Mouse (Mus musculus) MEL (cell line): ENCODE measurements around the gene Abhd12. TPM values are rescaled to one million over a fixed set of nuclear protein-coding genes. Genes with fewer than 3 reads are reported as not detected.

ENCODE experiments used
- DNase-seq: peaks from one replicate; pipeline ENCODE4 v3.0.0; 2011; ENCODE audit warnings: low read depth, low spot score
- H3K27ac ChIP-seq: 2 replicates; pipeline ENCODE4 v1.5.1; 2012; ENCODE audit warnings: low read depth, mild to moderate bottlenecking, control low read depth, low read length, moderate library complexity; ENCODE audit not compliant: control insufficient read depth
- H3K27me3 ChIP-seq, 2 experiments: fragments of 150-350 bp in 1 of 2; sonication (generic) in 1 of 2; 2 replicates each; pipeline ENCODE4 v1.6.1; 2012; ENCODE audit warnings: low read length in 2 of 2, mild to moderate bottlenecking in 2 of 2, improper control_type of control experiment in 1 of 2, moderate library complexity in 1 of 2; ENCODE audit not compliant: insufficient read depth in 2 of 2, control insufficient read depth in 1 of 2
- H3K36me3 ChIP-seq, 2 experiments: 2 replicates each; pipeline ENCODE4 v1.6.1; 2012 to 2014; ENCODE audit warnings: low read length in 2 of 2, improper control_type of control experiment in 1 of 2, inconsistent platforms in 1 of 2, mild to moderate bottlenecking in 1 of 2; ENCODE audit not compliant: insufficient read depth in 2 of 2, control insufficient read depth in 1 of 2
- H3K4me1 ChIP-seq, 2 experiments: fragments of 150-350 bp in 1 of 2; sonication (generic) in 1 of 2; 2 replicates each; pipeline ENCODE4 v1.6.1; 2012; ENCODE audit warnings: low read length in 2 of 2, improper control_type of control experiment in 1 of 2, mild to moderate bottlenecking in 1 of 2; ENCODE audit not compliant: insufficient read depth in 2 of 2, control insufficient read depth in 1 of 2
- H3K4me3 ChIP-seq, 2 experiments: fragments of 150-350 bp in 1 of 2; sonication (generic) in 1 of 2; 2 replicates each; pipeline ENCODE4 v1.5.1; 2012; ENCODE audit warnings: low read depth in 2 of 2, low read length in 2 of 2, mild to moderate bottlenecking in 2 of 2, moderate library complexity in 2 of 2, control low read depth in 1 of 2, improper control_type of control experiment in 1 of 2; ENCODE audit not compliant: control insufficient read depth in 1 of 2, insufficient read depth in 1 of 2
- H3K79me2 ChIP-seq: 2 replicates; pipeline ENCODE4 v1.6.1; 2012; ENCODE audit warnings: mild to moderate bottlenecking, low read length, moderate library complexity; ENCODE audit not compliant: control insufficient read depth, poor library complexity, insufficient read depth
- H3K9ac ChIP-seq: 2 replicates; pipeline ENCODE4 v1.6.1; 2012; ENCODE audit warnings: low read depth, mild to moderate bottlenecking, control low read depth, low read length, moderate library complexity; ENCODE audit not compliant: control insufficient read depth, poor library complexity, severe bottlenecking
- H3K9me3 ChIP-seq: fragments of 150-350 bp; sonication (generic); replicated peaks from 2 replicates; pipeline ENCODE4 v1.6.1; 2012; ENCODE audit warnings: mild to moderate bottlenecking, low read length, improper control_type of control experiment, moderate library complexity; ENCODE audit not compliant: insufficient read depth
- BHLHE40 ChIP-seq: IDR thresholded peaks from 2 replicates; pipeline ENCODE4 v1.6.1; 2012; ENCODE audit warnings: low read depth, mild to moderate bottlenecking, inconsistent platforms, low read length, improper control_type of control experiment, borderline replicate concordance
- CHD1 ChIP-seq: IDR thresholded peaks from 2 replicates; pipeline ENCODE4 v1.6.1; 2012; ENCODE audit warnings: low read depth, mild to moderate bottlenecking, inconsistent platforms, low read length, improper control_type of control experiment
- ETS1 ChIP-seq: IDR thresholded peaks from 2 replicates; pipeline ENCODE4 v1.6.1; 2012; ENCODE audit warnings: low read depth, mild to moderate bottlenecking, inconsistent platforms, low read length, improper control_type of control experiment, moderate library complexity
- GATA1 ChIP-seq: IDR thresholded peaks from 2 replicates; pipeline ENCODE4 v1.6.1; 2011; ENCODE audit warnings: low read depth, low read length, improper control_type of control experiment
- HCFC1 ChIP-seq: IDR thresholded peaks from 2 replicates; pipeline ENCODE4 v1.6.1; 2012; ENCODE audit warnings: low read depth, mild to moderate bottlenecking, inconsistent platforms, low read length, improper control_type of control experiment, moderate library complexity
- MAZ ChIP-seq: IDR thresholded peaks from 2 replicates; pipeline ENCODE4 v1.6.1; 2012; ENCODE audit warnings: low read depth, mild to moderate bottlenecking, inconsistent platforms, low read length, improper control_type of control experiment
- MEF2A ChIP-seq: IDR thresholded peaks from 2 replicates; pipeline ENCODE4 v1.6.1; 2014; ENCODE audit warnings: low read depth, mild to moderate bottlenecking, inconsistent platforms, low read length, improper control_type of control experiment; ENCODE audit not compliant: poor library complexity, insufficient replicate concordance, severe bottlenecking; ENCODE audit errors: extremely low read depth
- MYC ChIP-seq: IDR thresholded peaks from 2 replicates; pipeline ENCODE4 v1.6.1; 2011; ENCODE audit warnings: low read depth, mild to moderate bottlenecking, low read length, improper control_type of control experiment, moderate library complexity
- NELFE ChIP-seq: IDR thresholded peaks from 2 replicates; pipeline ENCODE4 v1.6.1; 2011; ENCODE audit warnings: low read depth, low read length, improper control_type of control experiment
- NRF1 ChIP-seq: IDR thresholded peaks from 2 replicates; pipeline ENCODE4 v1.6.1; 2014; ENCODE audit warnings: low read depth, mild to moderate bottlenecking, inconsistent platforms, low read length, improper control_type of control experiment, moderate library complexity; ENCODE audit not compliant: poor library complexity, insufficient read depth, severe bottlenecking
- POLR2AphosphoS5 ChIP-seq: IDR thresholded peaks from 2 replicates; pipeline ENCODE4 v1.6.1; 2012; ENCODE audit warnings: low read depth, borderline replicate concordance, mild to moderate bottlenecking, inconsistent platforms, low read length, moderate library complexity, mixed read lengths
- RAD21 ChIP-seq: IDR thresholded peaks from 2 replicates; pipeline ENCODE4 v1.6.1; 2011; ENCODE audit warnings: mild to moderate bottlenecking, low read depth, low read length, improper control_type of control experiment
- RCOR1 ChIP-seq: IDR thresholded peaks from 2 replicates; pipeline ENCODE4 v1.6.1; 2012; ENCODE audit warnings: low read depth, mild to moderate bottlenecking, inconsistent platforms, low read length, improper control_type of control experiment
- SIN3A ChIP-seq: IDR thresholded peaks from 2 replicates; pipeline ENCODE4 v1.6.1; 2012; ENCODE audit warnings: low read length, improper control_type of control experiment, inconsistent platforms
- TCF12 ChIP-seq: IDR thresholded peaks from 2 replicates; pipeline ENCODE4 v1.6.1; 2014; ENCODE audit warnings: low read depth, mild to moderate bottlenecking, inconsistent platforms, low read length, improper control_type of control experiment, moderate library complexity
- UBTF ChIP-seq: IDR thresholded peaks from 2 replicates; pipeline ENCODE4 v1.6.1; 2012; ENCODE audit warnings: low read depth, mild to moderate bottlenecking, inconsistent platforms, low read length, improper control_type of control experiment, moderate library complexity, borderline replicate concordance; ENCODE audit not compliant: insufficient read depth
- ZC3H11A ChIP-seq: IDR thresholded peaks from 2 replicates; pipeline ENCODE4 v1.6.1; 2012; ENCODE audit warnings: low read depth, mild to moderate bottlenecking, inconsistent platforms, low read length, improper control_type of control experiment
- ZNF384 ChIP-seq: IDR thresholded peaks from 2 replicates; pipeline ENCODE4 v1.6.1; 2012; ENCODE audit warnings: low read depth, mild to moderate bottlenecking, inconsistent platforms, low read length, improper control_type of control experiment
- polyA plus RNA-seq, 2 experiments: library from polyadenylated mRNA; stranded (reverse) in 1 of 2; unstranded in 1 of 2; fragments of >175 nt in 1 of 2; fragments of >200 nt in 1 of 2; gene quantifications; 2 replicates each; pipeline versions ENCODE4 v1.2.1 to v1.2.4; 2012; ENCODE audit warnings: low replicate concordance in 2 of 2, low read depth in 1 of 2; ENCODE audit not compliant: insufficient read length in 2 of 2, insufficient read depth in 1 of 2, missing spikeins in 1 of 2
- total RNA-seq: library from RNA; depleted of rRNA; stranded (reverse); fragments of 300-350 nt; gene quantifications from 2 replicates; pipeline ENCODE4 v1.2.3, GENCODE M21; 2012

Abhd12 gene
- total and polyA plus RNA-seq, 3 experiments = 23.7 to 29.4 TPM; not detected in 1

DNA sequence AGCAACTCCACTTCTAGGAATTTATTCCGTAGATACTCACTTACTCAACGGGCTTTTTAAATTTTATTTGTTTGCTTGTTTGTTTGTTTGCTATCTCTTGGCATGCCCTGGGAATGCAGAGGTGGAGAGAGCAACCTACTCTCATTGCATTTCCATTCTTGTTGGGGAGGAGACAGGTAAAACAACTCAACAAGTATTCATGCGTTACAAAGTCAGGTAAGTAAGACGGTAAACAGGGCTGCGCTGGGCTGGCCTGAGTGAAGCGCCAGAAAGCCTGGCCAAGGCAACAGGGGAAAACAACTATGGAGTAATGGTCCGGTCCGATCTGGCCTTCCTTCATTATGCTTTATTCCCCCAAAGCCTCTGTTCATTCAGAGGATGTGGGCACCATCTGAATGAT is 2.2 kb downstream of the Abhd12 start:
- H3K4me3 ChIP-seq = no peak overlapping the region

DNA sequence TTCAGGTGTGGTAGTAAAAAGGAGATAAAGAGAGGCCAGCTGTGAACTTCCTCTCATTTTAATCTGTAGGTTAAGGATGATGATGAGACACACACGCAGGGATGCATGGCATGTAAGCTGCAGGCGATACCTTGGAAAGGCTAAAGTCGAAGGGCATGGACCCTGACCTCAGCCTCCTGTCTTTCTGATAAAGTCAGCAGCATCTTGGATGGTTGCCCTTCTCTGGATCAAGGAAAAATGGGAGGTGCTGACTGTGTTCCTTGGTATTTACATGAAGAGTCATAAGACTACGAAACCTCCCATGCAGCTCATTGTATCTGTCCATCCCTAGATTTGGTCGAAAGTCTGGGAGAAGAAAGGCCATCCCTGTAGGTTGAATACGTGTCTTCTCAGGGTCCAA is 4.2 kb downstream of the Abhd12 start:
- Histone ChIP-seq H3K9me3 (no peaks in the 10 kb centered on the region), H3K4me1 (peaks cover 2 to 11% of the 10 kb centered on the region in 2 experiments), H3K9ac (no peak overlapping the region), H3K79me2 (peaks cover 10% of the 10 kb centered on the region), H3K27me3 (no peaks in the 10 kb centered on the region), H3K4me3 (no peak overlapping the region), H3K27ac (no peak overlapping the region), H3K36me3 (peaks cover 0 to 8% of the 10 kb centered on the region in 2 experiments; a peak in 3 of 4 replicates)
- no peak for DNase-seq
- TF ChIP-seq MYC (no peak), ETS1 (peak; percentile 29; the same call in 1 of the 2 replicates)

More for the DNA sequence above, 2.2 kb downstream of the Abhd12 start:
- Histone ChIP-seq H3K36me3 (peaks cover 0 to 5% of the 10 kb centered on the region in 2 experiments; a peak in 3 of 4 replicates), H3K27ac (no peak overlapping the region), H3K9me3 (no peaks in the 10 kb centered on the region), H3K27me3 (no peaks in the 10 kb centered on the region), H3K9ac (no peak overlapping the region), H3K79me2 (peaks cover 10% of the 10 kb centered on the region), H3K4me1 (peaks cover 2 to 4% of the 10 kb centered on the region in 2 experiments; a peak in 2 of 4 replicates)
- DNase-seq = no peak
- TF ChIP-seq NRF1 (no peak), ZNF384 (no peak), ETS1 (no peak), RCOR1 (no peak), BHLHE40 (no peak), HCFC1 (no peak), GATA1 (no peak), UBTF (no peak), NELFE (no peak), SIN3A (no peak), ZC3H11A (no peak), TCF12 (no peak), POLR2AphosphoS5 (no peak), MYC (no peak), RAD21 (no peak), CHD1 (no peak), MAZ (no peak), MEF2A (no peak)
